ENCODE assay signal across 20 mouse cellular contexts in the genomic region with DNA sequence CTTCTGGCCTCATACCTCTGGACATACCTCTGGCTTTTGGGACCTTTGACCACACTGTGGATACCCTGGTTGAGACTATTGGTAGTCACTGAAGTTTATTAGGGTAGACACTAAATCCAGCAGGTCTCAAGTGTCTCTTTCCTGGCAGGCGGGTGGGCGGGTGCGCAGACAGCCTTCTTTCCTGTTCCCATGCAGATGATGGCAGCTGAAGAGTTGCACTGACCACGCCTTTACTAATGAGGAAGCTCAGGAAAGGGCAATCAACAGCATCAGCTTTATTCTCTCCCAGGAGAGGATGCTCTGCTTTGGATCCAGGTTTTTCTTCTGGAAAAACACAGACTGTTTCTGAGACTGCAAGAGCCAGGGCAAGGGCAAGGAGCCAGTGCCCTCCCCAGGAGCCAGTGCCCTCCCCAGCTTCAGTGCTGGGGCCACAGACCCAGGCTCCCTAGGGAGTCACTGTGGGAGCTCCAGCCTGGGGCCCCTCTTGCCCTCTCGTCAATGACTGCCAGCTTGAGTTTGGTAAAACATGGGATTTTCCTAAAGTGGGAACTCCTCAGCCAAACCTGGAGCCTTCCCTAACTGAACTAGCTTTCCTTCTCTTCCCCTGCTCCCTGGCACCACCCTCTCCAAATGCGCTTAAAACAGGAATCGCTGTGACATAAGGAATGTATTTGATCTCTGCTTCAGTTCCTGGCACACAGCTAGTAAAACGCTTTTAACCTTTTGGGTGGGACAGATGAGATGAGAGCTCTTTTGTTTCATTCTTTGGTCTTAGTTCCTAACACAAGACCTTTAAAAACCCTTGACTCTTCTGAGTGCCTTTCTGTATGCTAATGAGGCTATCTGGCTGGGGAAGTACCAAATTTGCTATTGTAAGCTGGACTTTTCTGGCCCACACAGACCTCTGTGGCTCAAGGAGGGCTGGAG.
DNase-seq lines count a peak whose midpoint lies in the region; ATAC-seq and TF ChIP-seq lines count a peak whose summit lies in the region.
"Had no signal": no experiment of that assay in that cellular context is flagged by ENCODE, and none has a peak within 500 bp of the region (broad histone marks: within the 10 kb centered on the region; RNA-seq: fewer than 3 reads in every experiment).

No protein-coding gene starts in this region.

- dilution Hi-C loops in CH12.LX (cut with MboI; ENCODE audit: extremely low pct_ligation_motif_present, extremely low pct_unique_long_range_greater_than_20kb, low sequenced_read_pairs), result no loop called here

- H3K4me3 ChIP-seq in hindbrain, embryonic 11.5 days (ENCODE audit: low read depth, low read length), result no peak overlapping the region
- H3K4me3 ChIP-seq in hindbrain, embryonic 13.5 days, result no peak overlapping the region
- no peak overlapping the region for H3K4me3 ChIP-seq in CH12.LX (replicated peaks in 1 of 3; ENCODE audit: low read depth in 2 of 3, low read length in 2 of 3, poor library complexity in 1 of 3)
- H3K4me3 ChIP-seq in lung, embryonic 16.5 days (ENCODE audit: low read length), result no peak overlapping the region
- H3K4me3 ChIP-seq in forebrain, embryonic 16.5 days (replicated peaks; ENCODE audit: low read length), result no peak overlapping the region
- H3K4me3 ChIP-seq: hindbrain, embryonic 15.5 days; left cerebral cortex, adult 2 months; limb, embryonic 10.5 days; liver, embryonic 12.5 days; midbrain, embryonic 13.5 days; myocyte; neural tube, embryonic 15.5 days had no signal

- H3K9ac ChIP-seq in hindbrain, embryonic 11.5 days (ENCODE audit: low read depth, low read length), result no peak overlapping the region
- no peak overlapping the region for H3K9ac ChIP-seq in hindbrain, embryonic 13.5 days
- H3K9ac ChIP-seq in CH12.LX (ENCODE audit: insufficient read depth, low read depth), result peak overlapping the region; percentile 2; the same call in 1 of the 2 replicates
- H3K9ac ChIP-seq in lung, embryonic 16.5 days (ENCODE audit: low read length), result no peak overlapping the region
- H3K9ac ChIP-seq in forebrain, embryonic 16.5 days (replicated peaks; ENCODE audit: low read depth, low read length), result no peak overlapping the region
- H3K9ac ChIP-seq: hindbrain, embryonic 15.5 days; liver, embryonic 12.5 days; midbrain, embryonic 13.5 days; neural tube, embryonic 15.5 days had no signal

- no peaks in the 10 kb centered on the region for H3K27me3 ChIP-seq in hindbrain, embryonic 11.5 days (ENCODE audit: control insufficient read depth, insufficient read depth, low read length)
- H3K27me3 ChIP-seq in hindbrain, embryonic 13.5 days, result no peaks in the 10 kb centered on the region
- no peaks in the 10 kb centered on the region for H3K27me3 ChIP-seq in CH12.LX (replicated peaks)
- no peaks in the 10 kb centered on the region for H3K27me3 ChIP-seq in lung, embryonic 16.5 days (ENCODE audit: control insufficient read depth, insufficient read depth, low read depth, low read length)
- no peaks in the 10 kb centered on the region for H3K27me3 ChIP-seq in forebrain, embryonic 16.5 days (replicated peaks; ENCODE audit: control insufficient read depth, insufficient read depth, low read length)
- H3K27me3 ChIP-seq: hindbrain, embryonic 15.5 days; liver, embryonic 12.5 days; midbrain, embryonic 13.5 days; neural tube, embryonic 15.5 days had no signal

- WGBS in hindbrain, embryonic 11.5 days, result 57% methylated on average over 8 of the region's 8 CpGs
- 62% methylated on average over 8 of the region's 8 CpGs for WGBS in hindbrain, embryonic 13.5 days
- WGBS in lung, embryonic 16.5 days, result 42% methylated on average over 8 of the region's 8 CpGs
- 60% methylated on average over 8 of the region's 8 CpGs for WGBS in forebrain, embryonic 16.5 days

- H3K36me3 ChIP-seq in hindbrain, embryonic 11.5 days (ENCODE audit: control insufficient read depth, insufficient read depth, low read length), result no peaks in the 10 kb centered on the region
- no peaks in the 10 kb centered on the region for H3K36me3 ChIP-seq in hindbrain, embryonic 13.5 days
- no peaks in the 10 kb centered on the region for H3K36me3 ChIP-seq in CH12.LX (replicated peaks in 1 of 2; ENCODE audit: control insufficient read depth in 1 of 2, insufficient read depth in 1 of 2, low read length in 1 of 2)
- no peaks in the 10 kb centered on the region for H3K36me3 ChIP-seq in lung, embryonic 16.5 days (ENCODE audit: control insufficient read depth, insufficient read depth, low read length)
- H3K36me3 ChIP-seq in forebrain, embryonic 16.5 days (ENCODE audit: control insufficient read depth, insufficient read depth), result no peaks in the 10 kb centered on the region
- H3K36me3 ChIP-seq: hindbrain, embryonic 15.5 days; limb, embryonic 10.5 days; liver, embryonic 12.5 days; midbrain, embryonic 13.5 days; neural tube, embryonic 15.5 days had no signal

- H3K27ac ChIP-seq in hindbrain, embryonic 11.5 days (ENCODE audit: low read depth, low read length), result no peak overlapping the region
- H3K27ac ChIP-seq in hindbrain, embryonic 13.5 days, result no peak overlapping the region
- H3K27ac ChIP-seq in CH12.LX (ENCODE audit: insufficient read depth, low read depth), result no peak overlapping the region; the same call in 1 of the 2 replicates
- peak overlapping the region; percentile 82 for H3K27ac ChIP-seq in lung, embryonic 16.5 days (ENCODE audit: low read length)
- no peak overlapping the region for H3K27ac ChIP-seq in forebrain, embryonic 16.5 days (ENCODE audit: low read length)
- H3K27ac ChIP-seq: hindbrain, embryonic 15.5 days; left cerebral cortex, adult 2 months; limb, embryonic 10.5 days; liver, embryonic 12.5 days; midbrain, embryonic 13.5 days; neural tube, embryonic 15.5 days had no signal

- ATAC-seq in hindbrain, embryonic 11.5 days (ENCODE audit: low FRiP score), result no peak
- no peak for ATAC-seq in hindbrain, embryonic 13.5 days (ENCODE audit: low FRiP score)
- ATAC-seq in lung, embryonic 16.5 days (ENCODE audit: low read depth), result peak; percentile 88
- ATAC-seq in forebrain, embryonic 16.5 days, result no peak
- ATAC-seq: activated CD4-positive, CD25-positive, alpha-beta regulatory T cell, adult 4 months; intestine, postnatal 0 days; liver, embryonic 12.5 days; midbrain, embryonic 13.5 days had no signal

- no peak for TF ChIP-seq CTCF in CH12.LX (conservative IDR thresholded peaks at IDR 0.05 in 1 of 2, IDR thresholded peaks at IDR 0.05 in 1 of 2; ENCODE audit: low read depth in 2 of 2, low read length in 2 of 2)

- in situ Hi-C loops in CH12.LX (cut with MboI; ENCODE audit: low pct_ligation_motif_present, low pct_unique_long_range_greater_than_20kb, low sequenced_read_pairs), result no loop called here

- no peak for TF ChIP-seq RAD21 in CH12.LX (IDR thresholded peaks at IDR 0.05; ENCODE audit: low read depth, low read length)

- no peaks in the 10 kb centered on the region for H3K79me2 ChIP-seq in CH12.LX (replicated peaks; ENCODE audit: control insufficient read depth, extremely low read depth, insufficient read depth, poor library complexity, severe bottlenecking)

- TF ChIP-seq EP300 in CH12.LX (IDR thresholded peaks at IDR 0.05; ENCODE audit: low read length), result no peak; the same call in 1 of the 2 replicates

- no peaks in the 10 kb centered on the region for H3K4me1 ChIP-seq in hindbrain, embryonic 11.5 days (replicated peaks; ENCODE audit: control insufficient read depth, insufficient read depth, low read length)
- no peaks in the 10 kb centered on the region for H3K4me1 ChIP-seq in hindbrain, embryonic 13.5 days (replicated peaks)
- H3K4me1 ChIP-seq in CH12.LX (ENCODE audit: control insufficient read depth in 1 of 2, insufficient read depth in 2 of 2), result peaks cover 15 to 21% of the 10 kb centered on the region in 2 experiments
- H3K4me1 ChIP-seq in lung, embryonic 16.5 days (replicated peaks; ENCODE audit: control insufficient read depth, insufficient read depth, low read length), result peaks cover 9% of the 10 kb centered on the region; the same call in 1 of the 2 replicates
- no peaks in the 10 kb centered on the region for H3K4me1 ChIP-seq in forebrain, embryonic 16.5 days (replicated peaks; ENCODE audit: control insufficient read depth, insufficient read depth, low read length)
- H3K4me1 ChIP-seq: hindbrain, embryonic 15.5 days; liver, embryonic 12.5 days; midbrain, embryonic 13.5 days; neural tube, embryonic 15.5 days had no signal

- H3K4me2 ChIP-seq in hindbrain, embryonic 11.5 days (replicated peaks; ENCODE audit: low read depth, low read length), result no peak overlapping the region
- no peak overlapping the region for H3K4me2 ChIP-seq in hindbrain, embryonic 13.5 days
- peak overlapping the region; percentile 84 for H3K4me2 ChIP-seq in CH12.LX (ENCODE audit: insufficient read depth, low read depth, poor library complexity, severe bottlenecking)
- H3K4me2 ChIP-seq in lung, embryonic 16.5 days (ENCODE audit: low read depth, low read length), result no peak overlapping the region
- H3K4me2 ChIP-seq in forebrain, embryonic 16.5 days (ENCODE audit: low read length), result no peak overlapping the region
- H3K4me2 ChIP-seq: hindbrain, embryonic 15.5 days; liver, embryonic 12.5 days; midbrain, embryonic 13.5 days; neural tube, embryonic 15.5 days had no signal

- H3K9me3 ChIP-seq in hindbrain, embryonic 11.5 days (ENCODE audit: control insufficient read depth, low read length), result no peaks in the 10 kb centered on the region
- no peaks in the 10 kb centered on the region for H3K9me3 ChIP-seq in hindbrain, embryonic 13.5 days
- no peaks in the 10 kb centered on the region for H3K9me3 ChIP-seq in CH12.LX (replicated peaks; ENCODE audit: low read length)
- H3K9me3 ChIP-seq in lung, embryonic 16.5 days (ENCODE audit: control insufficient read depth, low read length), result no peaks in the 10 kb centered on the region; the same call in 1 of the 2 replicates
- no peaks in the 10 kb centered on the region for H3K9me3 ChIP-seq in forebrain, embryonic 16.5 days (ENCODE audit: control insufficient read depth, low read length)
- H3K9me3 ChIP-seq: hindbrain, embryonic 15.5 days; limb, embryonic 10.5 days; liver, embryonic 12.5 days; midbrain, embryonic 13.5 days; neural tube, embryonic 15.5 days had no signal

- peak; percentile 4 for DNase-seq in hindbrain, embryonic 11.5 days (ENCODE audit: low spot score)
- DNase-seq in CH12.LX (ENCODE audit: extremely low read depth), result peak; percentile 40
- peak; percentile 95 for DNase-seq in ES-CJ7 (ENCODE audit: low read depth, low spot score)
- no peak for DNase-seq in urinary bladder, postnatal 10 days (ENCODE audit: low spot score)
- DNase-seq: cerebellum, adult 9-10 months; gastrocnemius, postnatal 25 days; right cerebral cortex, postnatal 4 days; thymus, adult 18-20 months had no signal

- TF ChIP-seq POLR2A in CH12.LX (IDR thresholded peaks at IDR 0.05; ENCODE audit: low read depth, low read length), result no peak

TF ChIP-seq in CH12.LX, 34 proteins besides CTCF, POLR2A, EP300 and RAD21:
- TF ChIP-seq MXI1 (IDR thresholded peaks at IDR 0.05; ENCODE audit: low read depth, low read length) (no peak), UBTF (IDR thresholded peaks at IDR 0.05; ENCODE audit: low read depth, low read length) (no peak), TCF12 (IDR thresholded peaks at IDR 0.05; ENCODE audit: low read depth, low read length) (no peak), NRF1 (IDR thresholded peaks at IDR 0.05; ENCODE audit: low read depth, low read length) (peak; percentile 6; the same call in 1 of the 2 replicates)
